Mouse (Mus musculus): Measurements from ENCODE around the gene Med4. TPM values are rescaled to one million over a fixed set of nuclear protein-coding genes. Genes with fewer than 3 reads are reported as not detected.

The Med4 gene
- polyA plus RNA-seq, 1 experiment from 2014 or later = 47.5 TPM

- H3K36me3 ChIP-seq (ENCODE audit: control insufficient read depth, insufficient read depth, low read length) = no peaks in the 10 kb centered on the region
- 58% methylated on average over 6 of the region's 6 CpGs for WGBS
- peak overlapping the region; percentile 30 to 57; a peak in 3 of 4 replicates for H3K27ac ChIP-seq (replicated peaks in 1 of 2; ENCODE audit: control insufficient read depth in 1 of 2, insufficient read depth in 1 of 2, low read depth in 2 of 2, low read length in 2 of 2)
- H3K4me1 ChIP-seq (ENCODE audit: control insufficient read depth in 2 of 2, insufficient read depth in 2 of 2, low read length in 2 of 2) = peaks cover 12% of the 10 kb centered on the region in 2 experiments
- H3K27me3 ChIP-seq (ENCODE audit: control insufficient read depth, insufficient read depth, low read length) = no peaks in the 10 kb centered on the region
- no peak overlapping the region for H3K9ac ChIP-seq (ENCODE audit: low read length)
- no peak overlapping the region for H3K4me2 ChIP-seq (ENCODE audit: low read length)
- H3K4me3 ChIP-seq (ENCODE audit: control insufficient read depth in 1 of 2, insufficient read depth in 1 of 2, low read depth in 1 of 2, low read length in 2 of 2) = no peak overlapping the region
- ATAC-seq (ENCODE audit: insufficient number of reproducible peaks, insufficient read depth, low FRiP score, low read depth) = no peak
- no peaks in the 10 kb centered on the region for H3K9me3 ChIP-seq (ENCODE audit: control insufficient read depth, low read length)
Observed at GRCm38 (mm10) chr14:73501721-73502120, 8.1 kb upstream of the Med4 start.

- Histone ChIP-seq H3K4me1 (ENCODE audit: control insufficient read depth in 2 of 2, insufficient read depth in 2 of 2, low read length in 2 of 2) (peaks cover 12 to 13% of the 10 kb centered on the region in 2 experiments), H3K9me3 (ENCODE audit: control insufficient read depth, low read length) (no peaks in the 10 kb centered on the region), H3K27me3 (ENCODE audit: control insufficient read depth, insufficient read depth, low read length) (no peaks in the 10 kb centered on the region), H3K4me3 (ENCODE audit: control insufficient read depth in 1 of 2, insufficient read depth in 1 of 2, low read depth in 1 of 2, low read length in 2 of 2) (no peak overlapping the region), H3K4me2 (ENCODE audit: low read length) (no peak overlapping the region; the same call in 1 of the 2 replicates), H3K27ac (replicated peaks in 1 of 2; ENCODE audit: control insufficient read depth in 1 of 2, insufficient read depth in 1 of 2, low read depth in 2 of 2, low read length in 2 of 2) (peak overlapping the region; percentile 57 to 74), H3K36me3 (ENCODE audit: control insufficient read depth, insufficient read depth, low read length) (no peaks in the 10 kb centered on the region), H3K9ac (ENCODE audit: low read length) (0 out of 2 replicates have a peak overlapping the region, but pooled peaks have one; percentile 30)
- ATAC-seq (ENCODE audit: insufficient number of reproducible peaks, insufficient read depth, low FRiP score, low read depth) = peak; percentile 29; the same call in 1 of the 2 replicates
- 8% methylated on average over 7 of the region's 7 CpGs for WGBS
Observed at GRCm38 (mm10) chr14:73502591-73503184, 7.1 kb upstream of the Med4 start.

- no peaks in the 10 kb centered on the region for H3K27me3 ChIP-seq (ENCODE audit: control insufficient read depth, insufficient read depth, low read length)
- no peaks in the 10 kb centered on the region for H3K36me3 ChIP-seq (ENCODE audit: control insufficient read depth, insufficient read depth, low read length)
- H3K27ac ChIP-seq (replicated peaks in 1 of 2; ENCODE audit: control insufficient read depth in 1 of 2, insufficient read depth in 1 of 2, low read depth in 2 of 2, low read length in 2 of 2) = peak overlapping the region; percentile 57 to 74
- no peak overlapping the region for H3K9ac ChIP-seq (ENCODE audit: low read length)
- ATAC-seq (ENCODE audit: insufficient number of reproducible peaks, insufficient read depth, low FRiP score, low read depth) = 0 out of 2 replicates have a peak, but pooled peaks have one; percentile 45
- no peaks in the 10 kb centered on the region for H3K9me3 ChIP-seq (ENCODE audit: control insufficient read depth, low read length)
- 50% methylated on average over 13 of the region's 13 CpGs for WGBS
- H3K4me2 ChIP-seq (ENCODE audit: low read length) = peak overlapping the region; percentile 11
- H3K4me1 ChIP-seq (ENCODE audit: control insufficient read depth in 2 of 2, insufficient read depth in 2 of 2, low read length in 2 of 2) = peaks cover 12 to 16% of the 10 kb centered on the region in 2 experiments
- no peak overlapping the region for H3K4me3 ChIP-seq (ENCODE audit: control insufficient read depth in 1 of 2, insufficient read depth in 1 of 2, low read depth in 1 of 2, low read length in 2 of 2)
Observed at GRCm38 (mm10) chr14:73503237-73503933, 6.4 kb upstream of the Med4 start.

GRCm38 (mm10) chr14:73506283-73506682, 3.5 kb upstream of the Med4 start:
- Histone ChIP-seq H3K27ac (replicated peaks in 1 of 2; ENCODE audit: control insufficient read depth in 1 of 2, insufficient read depth in 1 of 2, low read depth in 2 of 2, low read length in 2 of 2) (no peak overlapping the region), H3K9me3 (ENCODE audit: control insufficient read depth, low read length) (no peaks in the 10 kb centered on the region), H3K36me3 (ENCODE audit: control insufficient read depth, insufficient read depth, low read length) (no peaks in the 10 kb centered on the region), H3K4me2 (ENCODE audit: low read length) (no peak overlapping the region), H3K4me3 (ENCODE audit: control insufficient read depth in 1 of 2, insufficient read depth in 1 of 2, low read depth in 1 of 2, low read length in 2 of 2) (no peak overlapping the region), H3K9ac (ENCODE audit: low read length) (no peak overlapping the region), H3K4me1 (ENCODE audit: control insufficient read depth in 2 of 2, insufficient read depth in 2 of 2, low read length in 2 of 2) (peaks cover 20 to 21% of the 10 kb centered on the region in 2 experiments), H3K27me3 (ENCODE audit: control insufficient read depth, insufficient read depth, low read length) (no peaks in the 10 kb centered on the region)
- no peak for ATAC-seq (ENCODE audit: insufficient number of reproducible peaks, insufficient read depth, low FRiP score, low read depth)
- WGBS = 45% methylated on average over 8 of the region's 8 CpGs

GRCm38 (mm10) chr14:73507200-73507599, 2.6 kb upstream of the Med4 start:
- WGBS = 77% methylated on average over 15 of the region's 15 CpGs
- no peak for ATAC-seq (ENCODE audit: insufficient number of reproducible peaks, insufficient read depth, low FRiP score, low read depth)
- H3K4me2 ChIP-seq (ENCODE audit: low read length) = no peak overlapping the region
- H3K27ac ChIP-seq (replicated peaks in 1 of 2; ENCODE audit: control insufficient read depth in 1 of 2, insufficient read depth in 1 of 2, low read depth in 2 of 2, low read length in 2 of 2) = no peak overlapping the region
- no peaks in the 10 kb centered on the region for H3K9me3 ChIP-seq (ENCODE audit: control insufficient read depth, low read length)
- H3K4me3 ChIP-seq (ENCODE audit: control insufficient read depth in 1 of 2, insufficient read depth in 1 of 2, low read depth in 1 of 2, low read length in 2 of 2) = no peak overlapping the region
- no peaks in the 10 kb centered on the region for H3K27me3 ChIP-seq (ENCODE audit: control insufficient read depth, insufficient read depth, low read length)
- H3K36me3 ChIP-seq (ENCODE audit: control insufficient read depth, insufficient read depth, low read length) = peaks cover 4% of the 10 kb centered on the region
- H3K4me1 ChIP-seq (ENCODE audit: control insufficient read depth in 2 of 2, insufficient read depth in 2 of 2, low read length in 2 of 2) = peaks cover 16 to 17% of the 10 kb centered on the region in 2 experiments
- H3K9ac ChIP-seq (ENCODE audit: low read length) = no peak overlapping the region

- WGBS = 50% methylated on average over 11 of the region's 11 CpGs
- H3K4me2 ChIP-seq (ENCODE audit: low read length) = no peak overlapping the region
- H3K4me3 ChIP-seq (ENCODE audit: control insufficient read depth in 1 of 2, insufficient read depth in 1 of 2, low read depth in 1 of 2, low read length in 2 of 2) = no peak overlapping the region
- ATAC-seq (ENCODE audit: insufficient number of reproducible peaks, insufficient read depth, low FRiP score, low read depth) = no peak
- no peak overlapping the region for H3K27ac ChIP-seq (replicated peaks in 1 of 2; ENCODE audit: control insufficient read depth in 1 of 2, insufficient read depth in 1 of 2, low read depth in 2 of 2, low read length in 2 of 2)
- H3K4me1 ChIP-seq (ENCODE audit: control insufficient read depth in 2 of 2, insufficient read depth in 2 of 2, low read length in 2 of 2) = peaks cover 10 to 13% of the 10 kb centered on the region in 2 experiments
- H3K9me3 ChIP-seq (ENCODE audit: control insufficient read depth, low read length) = no peaks in the 10 kb centered on the region
- H3K36me3 ChIP-seq (ENCODE audit: control insufficient read depth, insufficient read depth, low read length) = peaks cover 11% of the 10 kb centered on the region
- H3K9ac ChIP-seq (ENCODE audit: low read length) = no peak overlapping the region
- no peaks in the 10 kb centered on the region for H3K27me3 ChIP-seq (ENCODE audit: control insufficient read depth, insufficient read depth, low read length)
Observed at GRCm38 (mm10) chr14:73507702-73508376, 2.0 kb upstream of the Med4 start.

- H3K4me2 ChIP-seq (ENCODE audit: low read length) = no peak overlapping the region
- no peak for ATAC-seq (ENCODE audit: insufficient number of reproducible peaks, insufficient read depth, low FRiP score, low read depth)
- H3K9ac ChIP-seq (ENCODE audit: low read length) = no peak overlapping the region
- WGBS = 86% methylated on average over 6 of the region's 6 CpGs
- H3K4me3 ChIP-seq (ENCODE audit: control insufficient read depth in 1 of 2, insufficient read depth in 1 of 2, low read depth in 1 of 2, low read length in 2 of 2) = no peak overlapping the region
- H3K36me3 ChIP-seq (ENCODE audit: control insufficient read depth, insufficient read depth, low read length) = peaks cover 16% of the 10 kb centered on the region
- no peak overlapping the region for H3K27ac ChIP-seq (replicated peaks in 1 of 2; ENCODE audit: control insufficient read depth in 1 of 2, insufficient read depth in 1 of 2, low read depth in 2 of 2, low read length in 2 of 2)
- peaks cover 9 to 10% of the 10 kb centered on the region in 2 experiments for H3K4me1 ChIP-seq (ENCODE audit: control insufficient read depth in 2 of 2, insufficient read depth in 2 of 2, low read length in 2 of 2)
- H3K9me3 ChIP-seq (ENCODE audit: control insufficient read depth, low read length) = no peaks in the 10 kb centered on the region
- H3K27me3 ChIP-seq (ENCODE audit: control insufficient read depth, insufficient read depth, low read length) = no peaks in the 10 kb centered on the region
Observed at GRCm38 (mm10) chr14:73508630-73509395, 1.0 kb upstream of the Med4 start.

All from heart, embryonic 14.5 days (tissue).